Mouse (Mus musculus) liver, adult 2 months (tissue): Measurements from ENCODE around the gene Tmem262.

Experiments used
- CTCF ChIP-seq: fragments of 200-500 bp; IDR thresholded peaks from 2 replicates; pipeline ENCODE4 v1.5.1; 2011; ENCODE audit warnings: low read depth, low read length, control low read depth
- POLR2A ChIP-seq: fragments of 200-500 bp; IDR thresholded peaks from 2 replicates; pipeline ENCODE4 v1.6.1; 2011; ENCODE audit warnings: low read length, control low read depth; ENCODE audit not compliant: insufficient read depth; ENCODE audit errors: extremely low read depth

- TF ChIP-seq POLR2A (no peak), CTCF (no peak)
Measured at GRCm38 (mm10) chr19:6076564-6077393, 3.1 kb upstream of the Tmem262 start, which contains the start of gene Vps51.
